Mouse (Mus musculus) embryonic fibroblast, embryonic 13.5 days (primary cell): ENCODE results near the gene D10Jhu81e.

Experiments
- CTCF ChIP-seq: IDR thresholded peaks from 2 replicates; pipeline ENCODE4 v1.5.1; 2011; ENCODE audit warnings: mild to moderate bottlenecking, control low read depth, low read length, moderate library complexity, borderline replicate concordance; ENCODE audit not compliant: insufficient read depth
- POLR2A ChIP-seq: IDR thresholded peaks from 2 replicates; pipeline ENCODE4 v1.6.1; 2011; ENCODE audit warnings: low read depth, mild to moderate bottlenecking, control low read depth, low read length, moderate library complexity

DNA sequence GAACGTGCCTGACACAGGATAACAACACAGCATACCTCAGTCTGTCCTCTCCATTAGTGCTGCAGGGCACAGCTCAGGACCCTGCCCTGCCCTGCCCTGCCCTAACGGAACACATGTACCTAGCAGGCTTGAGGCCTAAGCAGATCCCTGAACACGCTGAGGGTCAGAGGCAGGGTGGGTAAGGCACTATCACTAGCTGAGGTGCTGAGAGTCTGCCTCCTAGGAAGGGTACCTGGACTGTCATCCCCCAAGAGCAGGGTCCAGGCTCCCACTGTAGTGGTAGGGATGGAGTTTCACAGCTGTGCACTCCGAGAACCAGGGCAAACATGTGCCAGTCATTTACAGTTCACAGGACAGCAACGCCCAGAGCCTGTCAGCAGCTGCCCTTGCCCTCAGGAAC lies 4.9 kb upstream of the D10Jhu81e start:
- no peak for TF ChIP-seq POLR2A
- no peak for TF ChIP-seq CTCF
